Mouse (Mus musculus): ENCODE results near the gene Slc9a5.

DNA sequence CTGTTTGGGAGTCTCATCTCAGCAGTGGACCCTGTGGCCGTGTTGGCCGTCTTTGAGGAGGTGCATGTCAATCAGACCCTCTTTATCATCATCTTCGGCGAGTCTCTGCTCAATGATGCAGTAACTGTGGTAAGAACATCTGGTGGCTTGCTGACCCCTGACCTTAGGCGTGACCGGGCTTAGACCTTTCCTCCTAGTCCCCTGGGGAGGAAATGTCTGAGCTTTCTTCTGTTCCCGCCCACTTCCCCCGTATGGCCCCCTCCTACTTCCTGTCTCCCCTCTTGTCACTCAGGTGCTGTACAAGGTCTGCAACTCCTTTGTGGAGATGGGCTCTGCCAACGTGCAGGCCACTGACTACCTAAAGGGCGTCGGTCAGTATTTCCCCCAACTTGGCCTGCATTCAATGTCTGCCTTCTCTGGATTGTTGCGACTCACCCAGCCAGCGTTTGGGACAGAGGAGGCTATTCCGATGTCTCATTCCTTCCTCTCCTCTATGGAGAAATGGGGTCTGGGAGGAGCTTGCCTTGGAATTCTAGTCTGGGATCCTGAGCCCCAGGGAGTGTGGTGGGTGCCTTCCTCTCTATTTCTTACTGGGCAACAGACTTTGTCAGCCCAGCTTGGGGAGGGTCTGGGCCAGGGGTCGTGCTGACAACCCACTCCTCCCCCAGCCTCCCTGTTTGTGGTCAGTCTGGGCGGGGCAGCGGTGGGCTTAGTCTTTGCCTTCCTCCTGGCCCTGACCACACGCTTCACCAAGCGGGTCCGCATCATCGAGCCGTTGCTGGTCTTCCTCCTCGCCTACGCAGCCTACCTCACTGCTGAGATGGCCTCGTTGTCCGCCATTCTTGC lies 6.8 kb downstream of the Slc9a5 start:
- no peak for TF ChIP-seq CTCF (IDR thresholded peaks at IDR 0.05; ENCODE audit: insufficient read depth, low read length)
- no peak for TF ChIP-seq POLR2A (IDR thresholded peaks at IDR 0.05; ENCODE audit: borderline replicate concordance, extremely low read depth, low read depth, low read length)

Data from lung, adult 2 months (tissue).